Mouse (Mus musculus) layer of hippocampus, adult 11-12 months (tissue): ENCODE data around the gene Wdr91.

ENCODE experiments used
- DNase-seq: peaks from one replicate; pipeline ENCODE4 v3.0.0; 2022; ENCODE audit warnings: low spot score

Gene Wdr91

DNA sequence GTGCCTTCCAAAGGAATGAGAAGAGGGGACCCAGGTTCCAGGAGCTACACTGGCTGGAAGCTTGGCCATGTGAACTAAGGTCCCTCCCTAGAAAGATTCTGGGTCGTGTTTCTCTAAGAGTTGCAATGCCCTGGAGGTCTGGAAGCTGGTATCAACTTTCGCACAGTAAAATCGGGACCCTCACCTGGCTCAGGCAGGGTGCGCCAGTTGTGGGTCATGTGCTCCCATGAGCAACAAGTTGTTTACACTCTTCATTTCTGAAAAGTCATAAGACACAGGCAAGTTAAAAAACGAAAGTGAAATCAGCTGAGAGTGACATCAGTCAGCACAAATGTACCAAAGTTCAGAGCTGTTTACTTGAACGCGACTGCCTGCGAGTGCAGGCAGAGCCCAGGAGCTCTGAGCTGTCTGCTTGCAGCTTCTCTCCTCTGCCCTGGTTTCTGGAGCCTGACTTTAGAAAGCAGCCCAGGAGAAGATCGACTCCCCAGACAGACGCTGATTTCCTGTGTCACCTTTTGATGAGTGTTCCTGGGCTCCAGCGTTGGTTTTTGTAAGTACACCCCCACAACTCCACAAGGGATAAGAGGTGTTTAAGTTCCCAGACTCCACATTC lies 47.8 kb downstream of the Wdr91 start, which contains the start of gene Tmem140:
TSS of gene Tmem140 (plus strand) at position 356 of the 613 bp plus-strand sequence.
- DNase-seq = no peak

DNA sequence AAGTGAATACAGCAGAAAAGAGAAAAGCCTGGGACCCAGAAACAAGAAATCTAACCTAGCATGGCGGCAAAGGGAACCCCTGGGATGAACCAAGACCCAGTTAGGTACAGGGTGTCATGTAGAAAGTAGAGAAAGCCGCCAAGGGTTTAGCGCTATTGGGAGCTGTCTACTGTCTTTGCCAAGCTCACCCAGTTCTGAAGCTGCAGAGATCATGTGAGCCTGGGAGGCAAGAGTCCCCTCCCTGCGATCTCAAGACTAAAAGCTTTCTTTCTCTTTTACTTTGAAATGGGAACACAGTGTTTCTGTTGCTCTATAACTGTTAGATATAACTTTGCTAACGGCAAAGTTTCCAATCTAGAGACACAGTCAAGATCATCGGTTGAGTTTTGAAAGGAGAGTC lies 48.3 kb downstream of the Wdr91 start:
- DNase-seq = no peak

DNA sequence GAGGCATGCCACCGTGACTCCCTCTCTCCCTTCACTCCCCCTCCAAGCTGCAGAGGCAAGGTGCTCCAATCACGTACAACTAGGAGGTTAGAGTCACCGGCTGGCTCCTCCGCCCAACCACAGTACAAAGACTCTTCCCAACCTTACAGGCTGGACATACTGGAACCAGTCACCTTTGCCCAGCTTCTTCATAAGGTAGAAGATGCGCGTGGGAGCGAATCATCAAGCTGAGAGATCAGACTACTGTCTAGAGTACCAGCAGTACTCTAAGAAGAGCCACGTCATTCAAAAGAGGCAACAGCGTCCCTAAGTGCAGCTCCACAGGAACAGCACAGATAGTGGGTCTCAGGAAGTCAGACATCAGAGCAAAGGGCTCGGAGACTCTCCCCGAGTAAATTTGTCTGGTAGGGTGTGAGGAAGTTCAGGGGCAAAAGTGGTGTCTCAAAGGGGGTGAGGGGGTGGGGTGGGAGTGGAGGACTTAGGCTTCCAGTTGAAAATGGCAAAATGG lies 49.1 kb downstream of the Wdr91 start:
- DNase-seq = no peak

DNA sequence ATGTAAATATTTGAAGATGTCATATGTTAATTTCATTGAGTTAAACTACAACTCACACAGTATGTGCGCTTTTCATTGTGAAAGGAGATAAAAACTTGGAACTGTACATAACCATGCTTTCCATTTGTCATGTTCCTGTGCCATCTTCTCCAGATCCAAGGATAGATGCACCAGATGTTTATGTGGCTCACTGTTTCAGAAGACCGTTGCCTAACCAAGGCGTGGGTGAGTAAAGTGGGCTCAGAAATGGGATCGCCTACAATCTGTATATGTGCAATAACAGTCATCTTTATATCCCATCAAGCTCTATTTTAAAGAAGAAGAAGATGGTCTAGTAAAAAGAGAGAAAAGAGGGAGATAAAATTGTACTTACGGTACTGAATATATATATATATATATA lies 78.3 kb downstream of the Wdr91 start:
- no peak for DNase-seq
